In the genomic region with DNA sequence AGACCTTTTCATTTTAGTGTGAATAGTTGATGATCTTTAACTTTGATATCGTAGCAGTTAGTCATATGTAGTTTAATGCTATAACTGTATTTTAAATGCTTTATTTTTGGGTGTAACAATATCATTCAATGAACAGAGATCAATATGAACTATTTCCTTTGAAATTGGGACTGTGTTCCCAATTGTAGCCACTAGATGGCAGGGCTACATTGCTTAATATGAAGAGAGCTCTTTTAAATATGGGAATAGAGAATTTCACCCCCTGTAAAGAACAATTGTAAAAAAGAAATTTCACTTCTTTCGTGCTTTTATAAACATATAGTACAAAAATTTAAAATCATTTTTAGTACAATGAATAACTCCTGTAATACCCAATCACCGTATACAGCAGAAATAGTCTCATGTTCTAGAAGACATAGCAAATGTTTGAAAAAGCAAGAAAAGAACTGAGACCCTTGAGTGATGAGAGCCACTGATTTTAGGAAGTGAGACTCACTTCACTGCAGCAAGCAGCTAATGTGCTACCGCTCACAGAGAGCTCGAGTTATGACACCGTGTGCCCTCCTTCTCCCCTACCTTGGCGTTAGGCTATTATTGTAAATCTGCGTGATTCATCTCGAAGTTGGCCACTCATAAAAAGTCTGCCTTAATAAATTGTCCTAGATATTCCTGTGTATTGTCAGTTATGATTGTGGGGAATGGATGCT, we compare ENCODE assay signal across 8 mouse cellular contexts.
DNase-seq lines count a peak whose midpoint lies in the region; ATAC-seq lines count a peak whose summit lies in the region.

No protein-coding gene starts in this region.

- peak; percentile 22 for DNase-seq in kidney, adult 9 months
- DNase-seq in kidney, adult 11 months: no peak
- DNase-seq in urinary bladder, postnatal 25 days (ENCODE audit: low spot score): peak; percentile 5
- no peak for DNase-seq in urinary bladder, postnatal 10 days (ENCODE audit: low spot score)
- peak; percentile 47 for DNase-seq in cerebellum, adult 8-10 months
- no peak for DNase-seq in urinary bladder, adult 2 months (ENCODE audit: low spot score)
- no peak for DNase-seq in left cerebral cortex, adult 8-10 months (ENCODE audit: low spot score in 2 of 2)

- ATAC-seq in megakaryocyte, adult 5-6 weeks (ENCODE audit: poor library complexity, severe bottlenecking): peak; percentile 68

Comparison
In these comparisons a context has a peak if more than half of its experiments do, and no peak if none do; other contexts are left out.
1. DNase-seq: peak in kidney, adult 9 months (single experiment), urinary bladder, postnatal 25 days (single experiment) and cerebellum, adult 8-10 months (single experiment); none in kidney, adult 11 months (single experiment), urinary bladder, postnatal 10 days (single experiment), urinary bladder, adult 2 months (single experiment) and left cerebral cortex, adult 8-10 months (0 of 2).